Mouse (Mus musculus) retina, embryonic 14.5 days (tissue): Measurements from ENCODE around the gene Nudt17.
"Not testable (repeated sequence)": the region's sequence is repeated elsewhere in the genome, so short reads cannot be mapped to it uniquely, and the experiment has no call there.

Source experiments
- DNase-seq: peaks from one replicate; pipeline ENCODE4 v3.0.0-alpha.2; 2015; ENCODE audit warnings: low spot score

Nudt17 gene

DNA sequence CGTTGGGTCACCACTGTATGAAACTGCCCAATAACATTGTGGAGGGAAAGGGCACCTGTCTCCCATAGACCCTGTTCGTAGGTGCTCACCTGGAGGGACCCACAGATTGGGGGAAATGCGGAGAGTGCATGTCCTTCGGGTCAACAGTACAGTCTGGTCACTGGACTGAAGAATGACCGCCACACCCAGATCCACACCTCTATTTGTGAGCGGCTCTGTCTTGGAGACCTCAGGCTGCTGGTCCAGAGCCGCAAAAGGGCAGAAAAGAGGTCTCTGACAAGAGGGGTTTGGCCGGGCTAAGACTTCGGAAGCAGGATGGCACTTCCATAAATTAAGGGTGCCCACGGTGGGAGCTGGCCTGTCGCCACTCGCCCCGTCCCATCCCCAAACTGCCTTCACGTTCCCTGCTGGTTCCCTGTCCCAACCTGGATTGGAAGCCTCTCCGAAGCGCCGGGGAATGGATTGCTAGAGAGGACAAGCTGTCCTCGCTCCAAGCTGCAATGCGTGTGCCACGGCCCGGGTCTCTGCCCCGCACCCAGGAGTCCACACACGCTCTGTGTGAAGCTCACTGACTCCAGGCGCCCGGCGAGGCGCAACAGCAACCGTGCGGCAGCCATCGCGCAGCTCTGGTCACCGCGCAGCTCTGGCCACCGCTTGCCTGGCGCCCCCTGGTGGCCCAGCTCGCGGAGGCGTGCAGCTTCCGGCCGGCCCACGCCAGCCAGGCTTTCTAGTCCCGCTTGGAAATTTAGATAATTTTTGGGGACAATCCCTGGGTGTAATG lies at the start of gene Nudt17:
Gene Nudt17, minus strand, starts transcription at position 660 of the 781 bp plus-strand sequence.
- DNase-seq = peak; percentile 91

DNA sequence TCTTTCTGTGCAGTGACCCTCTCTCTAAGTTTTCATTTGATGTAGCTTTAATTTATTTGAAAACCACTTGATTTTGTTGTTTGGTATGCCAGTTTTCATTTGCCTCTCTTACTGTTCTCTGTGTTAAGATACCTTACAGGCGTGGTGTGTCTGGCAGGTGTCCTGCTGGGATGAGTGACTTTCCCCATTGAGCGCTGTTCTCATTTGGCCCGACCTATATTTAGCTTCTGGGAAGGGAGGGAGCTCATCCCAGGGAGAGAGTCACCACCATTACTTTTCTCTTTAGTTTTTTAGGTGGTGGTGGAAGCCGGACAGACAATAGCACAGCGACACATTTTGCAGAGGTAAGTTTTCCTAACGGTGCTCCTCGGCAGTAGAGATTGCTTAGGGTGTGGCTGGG lies 49.3 kb upstream of the Nudt17 start:
- no peak for DNase-seq

DNA sequence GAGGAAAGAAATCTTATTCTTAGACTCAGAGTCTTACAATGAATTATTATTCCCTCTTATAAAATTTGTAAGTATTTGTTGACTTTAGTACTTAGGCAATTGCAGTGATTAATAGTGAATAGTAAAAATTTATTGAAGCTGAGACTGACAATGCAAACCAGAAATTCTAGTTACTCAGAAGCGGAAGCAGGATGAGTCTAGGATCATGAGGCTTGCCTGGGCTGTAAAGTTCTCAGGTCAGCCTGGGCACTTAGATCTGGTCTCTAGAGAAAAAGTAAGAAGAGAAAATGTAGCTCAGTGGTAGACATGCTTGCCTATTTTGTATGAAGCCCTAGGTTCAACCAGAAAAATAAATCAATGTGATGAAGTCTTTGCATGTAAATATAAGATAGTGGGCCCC lies 47.6 kb upstream of the Nudt17 start:
- no peak for DNase-seq

DNA sequence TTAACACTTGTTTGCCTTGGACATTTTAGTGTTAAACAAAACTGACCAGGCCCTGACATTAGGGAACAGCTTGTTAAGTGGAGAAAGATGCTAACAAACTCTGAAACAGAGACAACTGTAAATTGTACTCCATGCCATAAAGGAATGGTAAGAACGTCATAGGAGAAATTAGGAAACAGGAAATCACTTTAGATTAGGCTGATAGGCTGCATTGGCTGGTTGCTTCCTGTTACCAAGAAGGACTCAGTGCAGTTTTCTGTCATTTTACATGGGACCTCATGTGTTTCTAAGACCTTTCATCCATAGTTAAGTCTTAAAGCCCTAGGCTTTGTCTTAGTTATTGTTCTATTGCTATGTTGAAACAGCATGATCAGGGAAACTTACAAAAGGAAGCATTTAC lies 38.5 kb upstream of the Nudt17 start:
- no peak for DNase-seq

DNA sequence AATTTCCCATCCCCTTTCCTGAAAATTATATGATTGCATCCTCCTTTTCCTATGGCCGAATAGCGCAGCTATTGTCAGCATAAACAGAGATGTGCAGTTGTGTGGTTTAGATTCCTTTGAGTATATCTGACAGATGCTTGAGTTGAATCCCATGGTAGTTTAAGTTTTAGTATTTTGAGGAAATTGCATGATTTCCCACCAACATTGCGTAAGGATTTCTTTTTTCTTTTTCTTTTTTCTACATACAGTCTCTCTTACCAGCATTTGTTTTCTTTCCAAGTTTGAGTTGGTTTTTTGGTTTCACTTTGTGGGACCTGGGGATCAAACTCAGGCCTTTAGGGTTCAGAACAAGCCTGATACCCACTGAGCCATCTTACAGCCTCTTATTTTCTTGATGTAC lies 36.0 kb upstream of the Nudt17 start:
- no peak for DNase-seq

DNA sequence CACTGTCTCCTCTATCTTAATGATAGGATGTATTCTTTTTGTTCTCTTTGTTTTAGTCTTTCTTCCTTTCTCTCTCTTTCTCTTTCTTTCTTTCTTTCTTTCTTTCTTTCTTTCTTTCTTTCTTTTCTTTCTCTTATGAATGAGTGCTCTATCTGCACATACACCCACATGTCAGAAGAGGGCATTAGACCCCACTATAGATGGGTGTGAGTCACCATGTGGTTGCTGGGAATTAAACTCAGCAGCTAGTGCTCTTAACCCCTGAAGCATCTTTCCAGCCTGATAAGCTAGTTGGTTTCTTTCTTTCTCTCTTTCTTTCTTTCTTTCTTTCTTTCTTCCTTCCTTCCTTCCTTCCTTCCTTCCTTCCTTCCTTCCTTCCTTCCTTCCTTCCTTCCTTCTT lies 31.9 kb upstream of the Nudt17 start:
- DNase-seq = not testable (repeated sequence)

DNA sequence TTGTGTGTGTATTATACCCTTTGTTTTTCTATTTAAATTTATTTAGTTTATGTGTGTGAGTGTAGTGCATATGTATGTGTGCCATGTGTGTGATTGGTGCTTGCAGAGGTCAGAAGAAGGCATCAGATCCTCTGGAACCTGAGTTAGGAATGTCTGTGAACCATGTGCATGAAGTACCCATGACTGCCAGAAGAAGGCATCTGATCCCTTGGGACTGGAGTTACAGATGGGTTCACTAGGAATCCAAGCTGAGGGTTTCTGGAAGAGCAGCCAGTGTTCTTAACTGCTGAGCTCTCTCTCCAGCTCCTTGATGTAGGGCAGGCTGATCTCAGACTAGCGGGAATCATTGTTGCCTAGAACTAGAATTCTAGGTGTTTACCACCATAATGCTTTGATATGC lies 29.6 kb upstream of the Nudt17 start:
- peak; percentile 41 for DNase-seq

DNA sequence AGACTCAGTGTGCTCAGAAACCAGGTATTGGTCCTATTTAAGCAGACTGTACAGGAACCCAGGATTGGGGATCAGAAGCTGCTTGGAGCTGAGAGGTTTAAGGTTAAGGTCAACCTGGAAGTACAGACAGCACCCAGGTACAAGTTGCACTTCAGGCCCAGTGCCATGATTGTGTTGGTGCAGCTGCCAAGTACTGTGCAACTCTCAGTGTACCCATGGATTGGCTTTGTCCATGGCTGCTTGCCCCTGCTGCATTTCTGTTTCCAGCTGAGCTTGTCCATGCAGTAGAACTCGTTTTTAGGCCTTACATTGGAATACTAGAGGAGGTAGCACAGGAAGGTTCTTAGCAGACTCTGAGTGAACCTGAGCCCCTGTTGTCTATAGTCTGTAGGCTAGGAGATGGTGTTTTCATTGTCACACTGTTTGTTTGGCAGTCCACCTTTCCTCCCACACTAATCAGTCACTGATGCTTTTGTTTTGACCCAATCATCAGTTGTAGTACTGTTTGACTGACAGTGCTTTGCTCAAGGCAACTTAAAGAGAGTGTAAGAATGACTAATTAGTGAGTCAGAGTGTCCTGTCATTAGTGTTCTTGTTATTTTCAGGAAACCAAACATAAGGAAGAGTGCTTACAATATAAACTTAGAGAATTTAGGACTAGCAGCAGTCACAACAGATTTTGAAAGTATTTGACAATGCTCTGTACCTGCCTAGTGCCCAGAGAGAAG lies 28.8 kb upstream of the Nudt17 start:
- no peak for DNase-seq

DNA sequence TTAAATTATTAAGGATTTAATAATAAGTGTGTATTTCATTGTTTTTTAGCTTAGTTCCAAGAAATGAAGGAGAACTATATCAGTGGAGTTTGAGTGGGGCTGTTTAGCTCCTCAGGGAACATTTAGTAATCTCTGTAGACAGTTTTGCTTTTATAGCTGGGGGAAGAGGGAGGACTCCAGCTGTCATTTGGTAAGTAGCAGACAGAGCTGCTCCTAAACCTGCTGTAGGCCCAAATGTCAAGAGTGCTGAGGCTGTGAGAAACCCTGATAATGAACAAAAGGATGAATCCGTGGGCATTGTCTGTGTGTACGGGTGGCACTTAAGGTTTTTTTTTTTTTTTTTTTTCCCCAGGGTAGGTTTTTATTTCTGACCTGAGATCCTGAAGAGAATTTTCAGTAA lies 26.8 kb upstream of the Nudt17 start:
- no peak for DNase-seq

DNA sequence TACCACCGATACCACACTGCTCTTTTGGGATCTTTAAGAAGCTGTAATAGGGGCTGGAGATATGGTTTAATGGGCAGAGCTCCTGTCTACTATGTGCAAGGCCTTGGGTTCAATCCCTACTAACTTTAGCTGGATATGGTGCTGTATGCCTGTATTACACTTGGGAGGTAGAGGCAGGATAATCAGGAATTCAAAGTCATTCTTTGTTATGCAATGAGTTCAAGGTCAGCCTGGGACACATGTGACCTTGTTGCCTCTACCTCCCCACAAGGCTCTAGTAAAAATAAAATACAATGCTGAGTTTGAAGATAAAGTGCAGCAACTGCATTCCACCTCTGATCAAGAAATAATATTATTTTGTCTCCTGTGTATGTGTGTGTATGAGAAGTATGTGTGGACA lies 25.6 kb upstream of the Nudt17 start:
- DNase-seq = no peak

DNA sequence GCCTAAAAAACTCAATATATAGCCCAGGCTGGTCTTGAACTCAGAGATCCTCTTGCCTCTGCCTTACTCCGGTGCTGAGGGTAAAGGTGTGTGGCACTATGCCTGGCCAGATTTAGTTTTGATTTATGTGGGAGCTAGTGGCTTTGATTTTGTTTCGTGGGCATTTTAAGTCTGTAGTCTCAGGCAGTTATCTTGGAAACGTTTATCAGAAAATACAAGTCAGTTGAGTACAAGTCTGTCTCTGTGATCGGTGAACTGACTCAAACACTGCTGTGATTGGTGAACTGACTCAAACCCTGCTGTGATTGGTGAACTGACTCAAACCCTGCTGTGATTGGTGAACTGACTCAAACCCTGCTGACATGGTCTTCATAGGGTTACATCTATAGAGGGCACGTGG lies 22.4 kb upstream of the Nudt17 start:
- no peak for DNase-seq

DNA sequence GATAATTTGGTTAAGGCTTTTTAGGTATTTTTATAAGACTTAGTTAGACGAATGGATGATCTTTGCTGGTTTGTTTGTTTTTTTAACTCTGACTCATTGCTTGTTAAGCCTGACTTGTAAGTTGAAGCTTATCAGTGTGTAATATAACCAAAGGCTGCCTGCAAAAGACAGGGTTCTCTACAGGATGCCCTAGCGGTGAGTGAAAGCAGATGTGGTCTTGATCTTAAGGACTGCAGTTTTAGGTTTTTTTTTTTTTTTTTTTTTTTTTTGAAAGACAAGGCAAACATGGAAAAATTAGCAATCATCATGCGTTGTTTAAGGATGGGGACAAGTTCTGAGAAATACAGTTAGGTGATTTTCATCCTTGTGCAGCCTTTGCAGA lies 21.0 kb upstream of the Nudt17 start:
- DNase-seq = no peak

DNA sequence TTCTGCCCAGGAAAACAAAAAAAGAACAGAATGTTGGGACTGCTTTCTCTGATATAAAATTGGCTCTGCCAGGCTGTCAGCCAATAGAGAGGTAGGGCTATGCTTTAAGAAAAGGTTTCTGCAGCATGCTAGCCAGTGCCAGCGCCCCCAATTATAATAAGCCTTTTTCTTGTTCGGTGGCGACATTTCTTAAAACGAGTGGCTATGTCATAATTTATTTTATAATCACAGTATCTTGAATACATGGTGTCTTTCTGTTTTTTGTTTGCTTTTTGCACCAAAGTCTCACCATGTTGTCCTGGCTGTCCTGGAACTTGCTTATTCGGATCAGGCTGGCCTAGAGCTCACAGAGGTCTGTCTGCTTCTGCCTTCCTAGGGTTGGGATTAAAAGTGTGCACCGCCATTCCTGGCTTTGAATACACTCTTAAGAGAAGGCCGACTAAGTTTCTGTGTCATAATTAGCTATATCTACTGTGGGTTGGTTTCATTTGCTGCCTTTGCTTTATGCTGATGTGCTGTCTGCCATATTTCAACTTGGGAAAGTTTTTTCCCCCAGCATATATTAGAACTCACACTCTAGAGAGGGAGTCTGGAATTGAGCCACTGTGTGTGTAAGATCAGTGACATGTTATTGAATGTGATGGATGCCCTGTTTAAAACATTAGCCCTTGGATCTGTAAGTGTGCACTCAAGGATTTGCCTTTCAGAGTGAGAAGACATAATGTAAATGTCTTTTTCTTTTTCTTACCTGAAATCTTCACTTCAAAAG lies 20.5 kb upstream of the Nudt17 start:
- DNase-seq = no peak

DNA sequence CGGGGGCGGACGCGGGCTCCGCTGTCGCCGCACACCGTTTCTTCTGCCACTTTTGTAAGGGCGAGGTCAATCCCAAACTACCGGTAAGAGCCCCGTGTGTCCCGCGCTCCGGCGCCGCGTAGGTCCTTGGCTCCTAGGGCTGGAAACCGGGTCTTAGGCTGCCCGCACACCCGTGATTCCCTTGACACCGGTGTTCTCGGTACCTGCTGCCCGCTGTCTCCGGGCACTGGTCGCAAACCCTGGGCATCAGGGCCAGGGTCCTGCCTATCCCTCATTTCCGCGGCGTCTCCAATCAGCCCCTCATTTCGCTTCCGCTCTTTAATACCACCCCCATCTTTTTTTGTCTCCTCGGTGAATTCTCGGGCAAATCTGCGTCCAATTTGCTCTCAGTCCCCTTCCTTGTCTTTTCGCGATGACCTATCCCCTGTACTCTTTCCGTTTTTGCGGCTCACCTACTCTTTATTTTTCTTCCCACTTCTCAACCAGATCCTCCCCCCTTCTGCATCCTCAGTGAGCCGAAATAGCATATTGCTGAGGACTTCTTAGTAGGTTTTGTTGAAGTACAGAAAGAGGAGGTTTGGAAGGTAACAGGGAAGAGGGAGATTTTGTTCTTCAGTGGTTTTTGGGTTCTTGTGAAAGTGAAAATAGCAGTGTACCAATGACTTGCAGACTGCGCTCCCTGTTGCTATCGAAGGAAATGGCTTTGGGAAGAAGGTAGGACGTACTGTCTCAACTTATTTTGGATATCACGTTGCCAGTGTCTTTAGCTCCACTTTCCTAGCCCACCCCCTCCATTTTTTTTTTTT lies 19.7 kb upstream of the Nudt17 start:
- DNase-seq = peak; percentile 54

DNA sequence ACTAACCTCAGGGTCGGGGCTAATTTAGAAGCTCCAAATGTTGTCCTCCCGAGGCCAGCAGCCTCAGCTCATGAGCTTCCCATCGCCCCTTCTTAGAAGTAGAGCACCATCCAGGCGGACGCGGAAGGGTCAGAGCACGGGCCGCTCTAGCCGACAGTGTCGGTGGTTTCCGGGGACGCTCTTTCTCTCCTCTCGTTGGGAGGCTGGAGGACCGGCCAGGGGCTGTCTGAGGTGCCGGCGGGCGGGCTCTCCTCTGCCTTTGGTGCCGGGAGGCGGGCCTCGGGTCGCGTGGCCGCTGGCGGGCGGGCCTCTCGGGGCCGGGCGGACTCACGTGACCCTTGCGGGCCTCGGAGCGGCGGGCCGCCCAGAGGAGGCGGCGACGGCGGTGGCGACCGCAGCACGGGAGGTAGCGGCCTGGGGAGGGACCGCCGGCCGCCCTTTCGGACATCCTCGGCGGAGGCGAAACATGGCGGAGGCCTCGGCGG lies 19.0 kb upstream of the Nudt17 start, which contains the start of the genes Polr3c and Rnf115:
Gene Polr3c, minus strand, starts transcription at position 286 of the 485 bp plus-strand sequence.
Gene Rnf115, plus strand, starts transcription at position 322 of the 485 bp plus-strand sequence.
- DNase-seq = peak; percentile 98

DNA sequence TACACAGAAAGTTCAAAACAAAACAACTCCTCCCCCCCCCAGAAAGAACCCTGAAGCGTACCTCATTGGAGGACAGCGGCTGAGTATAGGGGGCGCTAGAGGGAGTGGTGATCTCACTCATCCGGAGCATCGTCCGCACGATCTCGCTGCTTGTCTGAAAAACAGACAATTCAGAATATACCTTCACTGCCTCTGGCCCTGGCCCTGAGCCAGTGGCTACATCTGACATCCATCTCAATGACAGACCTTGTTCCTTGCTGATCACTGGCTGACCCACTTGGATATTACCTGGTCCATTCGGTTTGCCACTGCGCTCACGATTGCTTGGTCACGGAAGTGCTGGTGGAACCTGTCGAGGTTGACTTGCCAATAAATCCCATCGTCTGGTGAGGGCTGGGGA lies 10.8 kb upstream of the Nudt17 start:
- DNase-seq = peak; percentile 63

DNA sequence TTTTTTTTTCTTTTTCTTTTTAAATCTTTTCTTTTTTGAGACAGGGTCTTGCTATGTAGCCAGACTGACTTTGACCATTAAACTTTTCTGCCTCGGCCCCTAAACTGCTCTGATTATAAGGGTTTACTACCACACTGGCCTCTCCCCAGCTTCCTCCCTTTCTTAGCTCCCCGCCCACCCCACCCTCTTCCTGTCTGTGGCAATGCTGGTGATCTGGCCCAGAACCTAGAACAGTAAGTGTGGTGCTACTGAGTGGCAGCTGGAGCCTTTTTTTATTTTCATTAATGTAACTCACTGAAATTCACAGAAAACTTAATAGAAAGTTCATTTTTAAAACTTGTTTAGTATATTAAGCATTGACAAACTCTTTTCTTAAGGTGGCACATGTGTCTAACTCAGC lies 7.5 kb upstream of the Nudt17 start:
- no peak for DNase-seq

DNA sequence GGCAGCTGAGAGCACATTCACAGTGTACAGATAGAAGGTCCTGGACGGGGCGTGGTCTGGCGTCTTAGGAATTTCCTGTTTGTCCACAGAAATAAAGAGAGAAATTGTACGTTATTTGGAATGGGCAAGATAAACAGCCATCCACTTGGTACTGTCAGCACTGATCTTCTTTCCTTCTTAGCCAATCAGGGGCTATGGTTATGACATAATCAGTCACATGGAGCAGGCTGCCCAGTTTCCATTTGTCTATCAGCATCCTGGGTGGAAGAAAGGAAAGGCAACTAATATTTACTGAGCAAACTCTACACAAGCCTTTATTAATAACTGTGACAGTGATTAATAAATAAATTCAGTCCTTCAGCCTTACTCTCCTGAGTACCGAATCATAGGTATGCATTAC lies 5.9 kb upstream of the Nudt17 start:
- no peak for DNase-seq

DNA sequence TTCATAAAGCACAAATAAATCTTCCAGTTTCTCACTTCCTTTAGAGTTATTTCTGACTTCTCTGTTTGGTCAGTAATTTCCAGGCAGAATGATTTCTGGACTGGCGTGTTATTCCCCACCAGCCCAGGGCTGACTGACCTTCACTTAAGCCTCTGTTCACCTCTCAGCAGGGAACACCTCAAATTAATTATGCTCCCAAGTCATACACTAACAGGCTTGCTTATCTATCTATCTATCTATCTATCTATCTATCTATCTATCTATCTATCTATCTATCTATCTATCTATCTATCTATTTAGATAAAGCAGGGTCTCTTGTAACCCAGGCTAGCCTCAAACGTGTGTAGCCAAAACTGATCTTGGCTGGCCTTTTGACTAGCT lies 312 bp upstream of the Nudt17 start:
- no peak for DNase-seq

DNA sequence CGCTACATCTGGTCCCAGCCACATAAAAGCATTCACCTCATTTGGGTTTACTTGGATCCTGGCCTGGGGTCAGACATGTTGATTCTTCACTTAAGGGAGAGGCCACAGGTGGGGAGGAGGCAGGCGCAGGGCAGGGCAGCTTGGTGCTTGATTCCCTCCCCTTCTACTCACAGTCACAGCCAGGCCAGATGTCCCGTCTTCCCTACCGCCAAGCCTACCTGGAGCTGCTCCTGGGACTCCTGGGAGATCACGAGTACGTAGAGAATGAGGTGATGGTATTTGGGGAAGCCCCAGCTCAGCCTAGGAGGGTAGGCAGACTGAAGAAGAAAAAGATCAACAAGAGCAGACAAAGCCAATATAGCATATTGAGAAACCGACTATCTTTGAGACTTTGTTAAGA lies 1.4 kb downstream of the Nudt17 start:
- DNase-seq = no peak

DNA sequence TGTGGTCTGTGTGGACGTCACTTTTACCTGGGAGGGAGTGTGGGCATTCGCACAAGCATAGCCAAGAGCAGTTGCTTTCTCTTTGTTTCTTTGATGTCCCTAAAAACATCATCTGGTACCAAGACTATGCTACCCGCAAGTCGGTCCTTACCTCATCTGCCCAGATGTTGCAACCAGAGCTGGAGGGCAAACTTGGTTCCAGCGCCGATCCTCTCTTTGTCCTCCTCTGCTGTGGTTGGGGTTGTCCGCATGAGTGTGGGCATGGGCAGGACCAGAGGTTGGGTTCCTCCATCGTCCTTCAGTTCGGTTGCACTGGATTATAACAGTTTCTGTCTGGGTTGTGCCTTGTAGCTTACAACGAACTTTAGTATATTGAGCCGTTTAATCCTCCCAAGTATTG lies 2.1 kb downstream of the Nudt17 start:
- no peak for DNase-seq

DNA sequence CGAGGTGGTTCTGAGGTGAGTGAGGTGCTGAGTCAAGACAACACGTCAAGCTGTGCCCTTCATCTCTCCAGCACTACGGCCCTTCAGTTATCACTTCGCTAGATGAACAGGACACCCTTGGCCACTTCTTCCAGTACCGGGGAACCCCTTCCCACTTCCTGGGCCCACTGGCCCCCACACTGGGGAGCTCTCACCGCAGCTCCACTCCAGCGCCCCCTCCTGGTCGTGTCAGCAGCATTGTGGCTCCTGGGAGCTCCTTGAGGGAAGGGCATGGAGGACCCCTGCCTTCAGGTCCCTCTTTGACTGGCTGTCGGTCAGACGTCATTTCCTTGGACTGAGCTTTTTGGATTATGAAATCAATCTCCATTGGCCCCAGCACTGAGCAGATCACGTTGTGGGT lies 3.6 kb downstream of the Nudt17 start:
- peak; percentile 50 for DNase-seq
